Mouse (Mus musculus): ENCODE data around the gene Adgrb2. TPM values are rescaled to one million over a fixed set of nuclear protein-coding genes. Genes with fewer than 3 reads are reported as not detected.

Gene Adgrb2
- total and polyA plus RNA-seq, 2 experiments, result 0.06 TPM; not detected in 1

- H3K4me3 ChIP-seq (ENCODE audit: insufficient read depth, low read depth, low read length), result no peak overlapping the region
- WGBS, result 65% methylated on average over 9 of the region's 9 CpGs
Observed at GRCm38 (mm10) chr4:129974285-129974684, 10.4 kb upstream of the Adgrb2 start.

GRCm38 (mm10) chr4:129977256-129977655 is 7.4 kb upstream of the Adgrb2 start:
- DNase-seq (ENCODE audit: extremely low read depth, low read depth, low spot score), result no peak
- Histone ChIP-seq H3K27me3 (ENCODE audit: control insufficient read depth, insufficient read depth, low read length) (no peaks in the 10 kb centered on the region), H3K27ac (replicated peaks; ENCODE audit: insufficient read depth, low read depth, low read length) (no peak overlapping the region), H3K4me3 (ENCODE audit: insufficient read depth, low read depth, low read length) (no peak overlapping the region), H3K9ac (ENCODE audit: low read depth, low read length) (no peak overlapping the region), H3K4me1 (ENCODE audit: control insufficient read depth, insufficient read depth, low read length) (no peaks in the 10 kb centered on the region), H3K79me2 (ENCODE audit: control insufficient read depth, insufficient read depth, low read length) (no peaks in the 10 kb centered on the region), H3K36me3 (ENCODE audit: control insufficient read depth, insufficient read depth, low read length) (no peaks in the 10 kb centered on the region)
- 64% methylated on average over 4 of the region's 4 CpGs for WGBS
- TF ChIP-seq CTCF (IDR thresholded peaks at IDR 0.05; ENCODE audit: low read depth, low read length) (no peak), POLR2A (IDR thresholded peaks at IDR 0.05; ENCODE audit: extremely low read depth, insufficient read depth, low read length) (no peak)

More at GRCm38 (mm10) chr4:129974285-129974684, 10.4 kb upstream of the Adgrb2 start:
- no peak overlapping the region for H3K9ac ChIP-seq (ENCODE audit: low read depth, low read length)
- no peaks in the 10 kb centered on the region for H3K4me1 ChIP-seq (ENCODE audit: control insufficient read depth, insufficient read depth, low read length)
- TF ChIP-seq CTCF (IDR thresholded peaks at IDR 0.05; ENCODE audit: low read depth, low read length) (no peak), POLR2A (IDR thresholded peaks at IDR 0.05; ENCODE audit: extremely low read depth, insufficient read depth, low read length) (no peak)
- H3K36me3 ChIP-seq (ENCODE audit: control insufficient read depth, insufficient read depth, low read length), result no peaks in the 10 kb centered on the region
- H3K27me3 ChIP-seq (ENCODE audit: control insufficient read depth, insufficient read depth, low read length), result 0 out of 2 replicates have a peak, but pooled peaks cover 3% of the 10 kb centered on the region
- no peak for DNase-seq (ENCODE audit: extremely low read depth, low read depth, low spot score)
- no peak overlapping the region for H3K27ac ChIP-seq (replicated peaks; ENCODE audit: insufficient read depth, low read depth, low read length)
- no peaks in the 10 kb centered on the region for H3K79me2 ChIP-seq (ENCODE audit: control insufficient read depth, insufficient read depth, low read length)

GRCm38 (mm10) chr4:129978227-129978626 is 6.4 kb upstream of the Adgrb2 start:
- H3K27ac ChIP-seq (replicated peaks; ENCODE audit: insufficient read depth, low read depth, low read length), result no peak overlapping the region
- no peaks in the 10 kb centered on the region for H3K36me3 ChIP-seq (ENCODE audit: control insufficient read depth, insufficient read depth, low read length)
- no peaks in the 10 kb centered on the region; the same call in 1 of the 2 replicates for H3K27me3 ChIP-seq (ENCODE audit: control insufficient read depth, insufficient read depth, low read length)
- TF ChIP-seq CTCF (IDR thresholded peaks at IDR 0.05; ENCODE audit: low read depth, low read length), result no peak
- no peak for TF ChIP-seq POLR2A (IDR thresholded peaks at IDR 0.05; ENCODE audit: extremely low read depth, insufficient read depth, low read length)
- H3K9ac ChIP-seq (ENCODE audit: low read depth, low read length), result no peak overlapping the region
- H3K79me2 ChIP-seq (ENCODE audit: control insufficient read depth, insufficient read depth, low read length), result no peaks in the 10 kb centered on the region
- no peak overlapping the region for H3K4me3 ChIP-seq (ENCODE audit: insufficient read depth, low read depth, low read length)
- 72% methylated on average over 4 of the region's 4 CpGs for WGBS
- no peak for DNase-seq (ENCODE audit: extremely low read depth, low read depth, low spot score)
- no peaks in the 10 kb centered on the region for H3K4me1 ChIP-seq (ENCODE audit: control insufficient read depth, insufficient read depth, low read length)

GRCm38 (mm10) chr4:129978930-129979329 is 5.7 kb upstream of the Adgrb2 start:
- TF ChIP-seq CTCF (IDR thresholded peaks at IDR 0.05; ENCODE audit: low read depth, low read length) (no peak), POLR2A (IDR thresholded peaks at IDR 0.05; ENCODE audit: extremely low read depth, insufficient read depth, low read length) (no peak)
- Histone ChIP-seq H3K27ac (replicated peaks; ENCODE audit: insufficient read depth, low read depth, low read length) (no peak overlapping the region), H3K4me1 (ENCODE audit: control insufficient read depth, insufficient read depth, low read length) (no peaks in the 10 kb centered on the region), H3K79me2 (ENCODE audit: control insufficient read depth, insufficient read depth, low read length) (no peaks in the 10 kb centered on the region), H3K9ac (ENCODE audit: low read depth, low read length) (no peak overlapping the region), H3K36me3 (ENCODE audit: control insufficient read depth, insufficient read depth, low read length) (no peaks in the 10 kb centered on the region), H3K27me3 (ENCODE audit: control insufficient read depth, insufficient read depth, low read length) (no peaks in the 10 kb centered on the region; the same call in 1 of the 2 replicates), H3K4me3 (ENCODE audit: insufficient read depth, low read depth, low read length) (no peak overlapping the region)
- DNase-seq (ENCODE audit: extremely low read depth, low read depth, low spot score), result no peak
- WGBS, result 71% methylated on average over 4 of the region's 4 CpGs

GRCm38 (mm10) chr4:129981657-129982056 is 3.0 kb upstream of the Adgrb2 start:
- no peak overlapping the region for H3K27ac ChIP-seq (replicated peaks; ENCODE audit: insufficient read depth, low read depth, low read length)
- no peak overlapping the region for H3K9ac ChIP-seq (ENCODE audit: low read depth, low read length)
- no peaks in the 10 kb centered on the region; the same call in 1 of the 2 replicates for H3K4me1 ChIP-seq (ENCODE audit: control insufficient read depth, insufficient read depth, low read length)
- DNase-seq (ENCODE audit: extremely low read depth, low read depth, low spot score), result no peak
- peaks cover 19% of the 10 kb centered on the region for H3K27me3 ChIP-seq (ENCODE audit: control insufficient read depth, insufficient read depth, low read length)
- H3K4me3 ChIP-seq (ENCODE audit: insufficient read depth, low read depth, low read length), result no peak overlapping the region
- H3K36me3 ChIP-seq (ENCODE audit: control insufficient read depth, insufficient read depth, low read length), result no peaks in the 10 kb centered on the region
- WGBS, result 76% methylated on average over 11 of the region's 11 CpGs
- no peaks in the 10 kb centered on the region for H3K79me2 ChIP-seq (ENCODE audit: control insufficient read depth, insufficient read depth, low read length)
- TF ChIP-seq POLR2A (IDR thresholded peaks at IDR 0.05; ENCODE audit: extremely low read depth, insufficient read depth, low read length), result no peak
- TF ChIP-seq CTCF (IDR thresholded peaks at IDR 0.05; ENCODE audit: low read depth, low read length), result no peak

- Histone ChIP-seq H3K4me1 (ENCODE audit: control insufficient read depth, insufficient read depth, low read length) (no peaks in the 10 kb centered on the region; the same call in 1 of the 2 replicates), H3K79me2 (ENCODE audit: control insufficient read depth, insufficient read depth, low read length) (no peaks in the 10 kb centered on the region), H3K4me3 (ENCODE audit: insufficient read depth, low read depth, low read length) (no peak overlapping the region), H3K27me3 (ENCODE audit: control insufficient read depth, insufficient read depth, low read length) (peaks cover 21% of the 10 kb centered on the region), H3K27ac (replicated peaks; ENCODE audit: insufficient read depth, low read depth, low read length) (no peak overlapping the region), H3K36me3 (ENCODE audit: control insufficient read depth, insufficient read depth, low read length) (no peaks in the 10 kb centered on the region), H3K9ac (ENCODE audit: low read depth, low read length) (no peak overlapping the region)
- 32% methylated on average over 5 of the region's 5 CpGs for WGBS
- TF ChIP-seq POLR2A (IDR thresholded peaks at IDR 0.05; ENCODE audit: extremely low read depth, insufficient read depth, low read length) (no peak), CTCF (IDR thresholded peaks at IDR 0.05; ENCODE audit: low read depth, low read length) (no peak)
- DNase-seq (ENCODE audit: extremely low read depth, low read depth, low spot score), result no peak
Observed at GRCm38 (mm10) chr4:129983046-129983445, 1.6 kb upstream of the Adgrb2 start.

Measured in liver, adult 2 months (tissue).